Mouse (Mus musculus) forebrain, embryonic 16.5 days (tissue): ENCODE measurements around the gene Rpl36-ps4. TPM values are rescaled to one million over a fixed set of nuclear protein-coding genes. Genes with fewer than 3 reads are reported as not detected.
"Not testable (repeated sequence)": the region's sequence is repeated elsewhere in the genome, so short reads cannot be mapped to it uniquely, and the experiment has no call there.

Source experiments
- ATAC-seq: fragments of 200-750 bp; cut with Nextera tagmentation; 2 replicates; pipeline ENCODE4 v1.8.0; 2017; ENCODE audit warnings: mild to moderate bottlenecking, moderate library complexity
- H3K27ac ChIP-seq: fragments of 300-500 bp; sonication (generic); 2 replicates; pipeline ENCODE4 v1.5.1; 2014; ENCODE audit warnings: low read length, control low read depth
- H3K27me3 ChIP-seq: fragments of 300-500 bp; sonication (generic); replicated peaks from 2 replicates; pipeline ENCODE4 v1.6.1; 2014; ENCODE audit warnings: low read length; ENCODE audit not compliant: control insufficient read depth, insufficient read depth
- H3K36me3 ChIP-seq: fragments of 300-500 bp; sonication (generic); 2 replicates; pipeline ENCODE4 v1.6.1; 2014; ENCODE audit not compliant: control insufficient read depth, insufficient read depth
- H3K4me1 ChIP-seq: fragments of 300-500 bp; sonication (generic); replicated peaks from 2 replicates; pipeline ENCODE4 v1.6.1; 2014; ENCODE audit warnings: low read length; ENCODE audit not compliant: control insufficient read depth, insufficient read depth
- H3K4me2 ChIP-seq: fragments of 300-500 bp; sonication (generic); 2 replicates; pipeline ENCODE4 v1.6.1; 2014; ENCODE audit warnings: mild to moderate bottlenecking, low read length, control low read depth
- H3K4me3 ChIP-seq: fragments of 300-500 bp; sonication (generic); replicated peaks from 2 replicates; pipeline ENCODE4 v1.5.1; 2014; ENCODE audit warnings: mild to moderate bottlenecking, low read length, control low read depth
- H3K9ac ChIP-seq: fragments of 300-500 bp; sonication (generic); replicated peaks from 2 replicates; pipeline ENCODE4 v1.6.1; 2014; ENCODE audit warnings: low read depth, low read length, control low read depth
- H3K9me3 ChIP-seq: fragments of 300-500 bp; sonication (generic); 2 replicates; pipeline ENCODE4 v1.6.1; 2016; ENCODE audit warnings: low read length; ENCODE audit not compliant: control insufficient read depth
- WGBS: fragments of 180-500 bp; shearing (Covaris S2); extraction: QIAGEN DNeasy Blood & Tissue Kit; methylation state at CpG from one replicate; pipeline ENCODE4 v1.1.7; 2014; 5-methylcytosine and 5-hydroxymethylcytosine counted together
- polyA plus RNA-seq: library from polyadenylated mRNA; unstranded; fragments of >200 nt; fragmentation: Nextera tagmentation; extraction: Ambion mirVana; gene quantifications from 2 replicates; pipeline ENCODE4 v1.2.1, GENCODE M21; 2015

Rpl36-ps4 gene
- polyA plus RNA-seq, 1 experiment from 2014 or later, result not detected

DNA sequence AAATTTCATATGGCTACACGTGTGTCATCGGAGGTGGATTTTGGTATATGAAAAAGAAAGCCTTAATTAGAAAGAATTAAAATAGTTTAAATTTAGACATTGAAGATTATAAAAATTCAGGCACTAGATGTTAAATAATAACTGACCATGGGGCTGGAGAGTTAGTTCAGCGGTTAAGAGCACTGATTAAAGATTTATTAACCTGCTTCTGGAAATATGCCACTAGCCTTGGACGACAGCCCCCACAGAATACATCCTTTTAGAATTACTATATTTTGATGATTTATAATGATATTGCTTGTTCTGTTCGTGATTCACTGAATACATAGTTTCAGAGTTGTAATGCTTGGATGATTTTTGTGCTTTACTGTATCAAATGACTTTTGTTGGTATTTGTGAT lies 39.2 kb downstream of the Rpl36-ps4 start:
- not testable (repeated sequence) for H3K4me1 ChIP-seq, H3K4me3 ChIP-seq, H3K9ac ChIP-seq, H3K36me3 ChIP-seq, H3K27me3 ChIP-seq, H3K27ac ChIP-seq, ATAC-seq, H3K4me2 ChIP-seq, H3K9me3 ChIP-seq
- WGBS, result 93% methylated on average over 5 of the region's 5 CpGs

- no peaks in the 10 kb centered on the region; the same call in 1 of the 2 replicates for H3K9me3 ChIP-seq
- no peaks in the 10 kb centered on the region for H3K27me3 ChIP-seq
- H3K9ac ChIP-seq, result no peak overlapping the region
- 92% methylated on average over 13 of the region's 14 CpGs for WGBS
- H3K4me1 ChIP-seq, result no peaks in the 10 kb centered on the region
- H3K4me2 ChIP-seq, result no peak overlapping the region
- no peak overlapping the region for H3K27ac ChIP-seq
- H3K4me3 ChIP-seq, result no peak overlapping the region
- no peaks in the 10 kb centered on the region for H3K36me3 ChIP-seq
- ATAC-seq, result no peak
Measured at GRCm38 (mm10) chr17:87963081-87964075, 42.6 kb downstream of the Rpl36-ps4 start.

GRCm38 (mm10) chr17:87968483-87968926 lies 47.7 kb downstream of the Rpl36-ps4 start:
- H3K36me3 ChIP-seq, H3K4me3 ChIP-seq, H3K9me3 ChIP-seq, H3K4me2 ChIP-seq, H3K27ac ChIP-seq, H3K4me1 ChIP-seq, H3K9ac ChIP-seq, H3K27me3 ChIP-seq: not testable (repeated sequence)
- 31% methylated on average over 6 of the region's 8 CpGs for WGBS
- ATAC-seq, result peak; percentile 86

Other genes with a start within 250 kb of the Rpl36-ps4 start
- 72.8 and 81.5 TPM in 2 replicates for gene Msh2, start 248.6 kb upstream of the Rpl36-ps4 start, polyA plus RNA-seq
- gene Kcnk12, start 123.0 kb upstream of the Rpl36-ps4 start, polyA plus RNA-seq, result 0.82 and 1.3 TPM in 2 replicates
- gene Msh6, start 54.1 kb downstream of the Rpl36-ps4 start, polyA plus RNA-seq, result 41.0 and 46.9 TPM in 2 replicates
- 33.0 and 34.1 TPM in 2 replicates for gene Fbxo11, start 144.3 kb downstream of the Rpl36-ps4 start, polyA plus RNA-seq